Mouse (Mus musculus) embryonic facial prominence, embryonic 12.5 days (tissue): Measurements from ENCODE around the gene Olfr1337. TPM values are rescaled to one million over a fixed set of nuclear protein-coding genes. Genes with fewer than 3 reads are reported as not detected.
"Not testable (repeated sequence)": the region's sequence is repeated elsewhere in the genome, so short reads cannot be mapped to it uniquely, and the experiment has no call there.

Experiments used
- ATAC-seq: fragments of 200-750 bp; cut with Nextera tagmentation; 2 replicates; pipeline ENCODE4 v1.8.0; 2017; ENCODE audit not compliant: insufficient number of reproducible peaks, insufficient read depth, low FRiP score, low TSS enrichment
- H3K27ac ChIP-seq: fragments of 300-500 bp; sonication (generic); 2 replicates; pipeline ENCODE4 v1.5.1; 2016; ENCODE audit warnings: mild to moderate bottlenecking
- H3K27me3 ChIP-seq: fragments of 300-500 bp; sonication (generic); 2 replicates; pipeline ENCODE4 v1.6.1; 2016; ENCODE audit warnings: mild to moderate bottlenecking, moderate library complexity
- H3K36me3 ChIP-seq: fragments of 300-500 bp; sonication (generic); 2 replicates; pipeline ENCODE4 v1.6.1; 2016; ENCODE audit warnings: mild to moderate bottlenecking
- H3K4me1 ChIP-seq: fragments of 300-500 bp; sonication (generic); 2 replicates; pipeline ENCODE4 v1.6.1; 2016
- H3K4me2 ChIP-seq: fragments of 300-500 bp; sonication (generic); replicated peaks from 2 replicates; pipeline ENCODE4 v1.6.1; 2016; ENCODE audit warnings: mild to moderate bottlenecking, moderate library complexity
- H3K4me3 ChIP-seq: fragments of 300-500 bp; sonication (generic); 2 replicates; pipeline ENCODE4 v1.5.1; 2016; ENCODE audit warnings: mild to moderate bottlenecking
- H3K9ac ChIP-seq: fragments of 300-500 bp; sonication (generic); 2 replicates; pipeline ENCODE4 v1.6.1; 2016; ENCODE audit warnings: mild to moderate bottlenecking, moderate library complexity
- H3K9me3 ChIP-seq: fragments of 300-500 bp; sonication (generic); 2 replicates; pipeline ENCODE4 v1.6.1; 2016; ENCODE audit warnings: mild to moderate bottlenecking, moderate library complexity
- WGBS: fragments of 180-500 bp; shearing (Covaris S2); methylation state at CpG from one replicate; pipeline ENCODE4 v1.1.7; 2016; 5-methylcytosine and 5-hydroxymethylcytosine counted together
- polyA plus RNA-seq: library from polyadenylated mRNA; unstranded; fragments of >200 nt; fragmentation: Nextera tagmentation; extraction: Ambion mirVana; gene quantifications from 2 replicates; pipeline ENCODE4 v1.2.1, GENCODE M21; 2016

Olfr1337 gene
- polyA plus RNA-seq, result not detected in 2 replicates

DNA sequence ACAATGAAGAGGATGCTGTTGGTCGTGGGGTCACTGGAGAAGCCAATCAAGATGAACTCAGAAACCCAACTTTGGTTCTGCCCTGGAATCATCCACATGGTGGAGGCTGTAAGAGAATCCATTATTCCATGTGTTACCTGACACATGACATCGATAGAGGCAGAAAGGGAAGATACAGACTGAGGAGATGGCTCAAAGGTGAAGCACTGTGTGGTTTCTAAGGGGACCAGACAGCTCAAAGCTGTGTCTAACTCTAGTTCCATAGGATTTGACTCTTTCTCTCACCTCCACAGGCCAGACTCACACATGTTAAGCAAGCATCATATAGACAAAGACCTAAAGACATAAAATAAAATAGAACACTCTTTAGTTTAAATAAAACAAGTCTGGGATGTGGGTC lies at the start of gene Olfr1337:
Olfr1337 (minus strand) TSS at position 101 of the 400 bp plus-strand sequence.
- H3K27me3 ChIP-seq, result no peaks in the 10 kb centered on the region
- H3K36me3 ChIP-seq, result no peaks in the 10 kb centered on the region
- H3K4me1 ChIP-seq, result no peaks in the 10 kb centered on the region
- no peak within 1 kb of the TSS for H3K27ac ChIP-seq
- whole genome bisulfite sequencing, result 76% methylated on average over 2 of the region's 2 CpGs
- H3K4me3 ChIP-seq, result no peak within 1 kb of the TSS
- no peak within 1 kb of the TSS for H3K9ac ChIP-seq
- no peaks in the 10 kb centered on the region for H3K9me3 ChIP-seq
- no peak for ATAC-seq
- no peak within 1 kb of the TSS for H3K4me2 ChIP-seq

DNA sequence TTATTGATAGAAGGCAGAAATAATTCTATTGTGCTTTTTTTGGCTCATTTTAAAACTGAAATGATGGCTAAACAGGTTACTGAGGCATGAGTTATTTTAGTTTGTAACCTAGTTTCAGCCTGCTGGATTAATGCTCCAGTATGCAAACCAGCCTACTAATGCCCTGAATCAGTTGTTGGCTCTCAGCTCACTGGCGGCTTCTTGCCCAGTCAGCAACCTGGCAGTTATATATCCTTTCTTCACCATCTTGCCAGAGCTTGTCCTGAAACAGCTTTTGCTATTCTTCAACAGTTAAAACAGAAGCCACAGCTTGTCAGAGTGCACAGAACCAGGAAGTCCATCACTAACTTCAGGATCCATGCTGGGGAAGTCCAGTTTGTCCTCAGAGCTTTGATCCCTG lies 36.5 kb upstream of the Olfr1337 start:
- WGBS, result 90% methylated on average over 1 of the region's 1 CpGs
- no peak overlapping the region for H3K4me3 ChIP-seq
- ATAC-seq, result no peak

DNA sequence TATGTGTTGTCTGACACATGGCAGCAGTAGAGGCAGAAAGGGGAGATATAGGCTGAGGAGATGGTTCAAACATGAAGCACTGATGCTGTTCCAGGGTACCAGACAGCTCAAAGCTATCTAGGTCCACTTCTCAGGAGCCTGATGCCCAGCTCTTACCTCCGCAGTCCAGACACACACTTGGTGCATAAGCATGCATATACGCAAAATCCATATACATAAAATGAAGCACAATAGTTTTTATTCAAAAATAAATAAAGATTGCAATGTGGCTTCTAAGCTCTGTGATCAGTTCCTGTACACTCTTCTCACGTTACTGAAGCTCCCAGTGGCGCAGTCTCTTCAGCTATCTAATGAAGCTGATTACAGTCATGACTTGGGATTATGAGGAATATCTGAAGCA lies 27.5 kb upstream of the Olfr1337 start, which contains the start of gene Olfr1335:
Olfr1335 (minus strand) TSS at position 101 of the 400 bp plus-strand sequence.
- WGBS, result 85% methylated on average over 4 of the region's 4 CpGs
- no peaks in the 10 kb centered on the region for H3K4me1 ChIP-seq
- H3K9ac ChIP-seq, result no peak within 1 kb of the TSS
- H3K4me3 ChIP-seq, result no peak within 1 kb of the TSS
- ATAC-seq, result no peak
- no peaks in the 10 kb centered on the region for H3K9me3 ChIP-seq
- H3K27me3 ChIP-seq, result no peaks in the 10 kb centered on the region
- no peak within 1 kb of the TSS for H3K27ac ChIP-seq
- no peak within 1 kb of the TSS for H3K4me2 ChIP-seq
- no peaks in the 10 kb centered on the region for H3K36me3 ChIP-seq

More for the DNA sequence above, 36.5 kb upstream of the Olfr1337 start:
- no peak overlapping the region for H3K9ac ChIP-seq
- H3K27me3 ChIP-seq, result no peaks in the 10 kb centered on the region
- no peak overlapping the region for H3K27ac ChIP-seq
- no peaks in the 10 kb centered on the region for H3K9me3 ChIP-seq
- no peak overlapping the region for H3K4me2 ChIP-seq
- H3K4me1 ChIP-seq, result no peaks in the 10 kb centered on the region
- H3K36me3 ChIP-seq, result no peaks in the 10 kb centered on the region

DNA sequence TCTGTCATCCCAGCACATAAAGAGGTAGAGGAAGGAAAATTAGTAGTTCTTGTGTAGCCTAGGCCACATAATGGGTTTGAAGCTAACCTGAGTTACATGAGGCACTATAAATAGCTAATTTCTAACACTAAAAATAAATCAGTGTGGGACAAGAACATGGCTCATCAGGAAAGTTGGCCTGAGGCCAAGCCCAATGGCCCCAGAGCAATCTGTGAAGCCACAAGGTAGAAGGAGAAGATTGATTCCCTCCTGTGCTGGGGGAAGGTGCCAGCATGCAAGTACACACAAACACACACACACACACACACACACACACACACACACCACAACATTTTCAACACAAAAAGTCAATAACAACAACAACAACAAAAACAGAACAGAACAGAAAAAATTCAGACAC lies 10.4 kb upstream of the Olfr1337 start:
- not testable (repeated sequence) for H3K36me3 ChIP-seq, H3K4me2 ChIP-seq, H3K9ac ChIP-seq, H3K4me3 ChIP-seq, H3K27ac ChIP-seq, H3K4me1 ChIP-seq, H3K27me3 ChIP-seq, ATAC-seq, H3K9me3 ChIP-seq

DNA sequence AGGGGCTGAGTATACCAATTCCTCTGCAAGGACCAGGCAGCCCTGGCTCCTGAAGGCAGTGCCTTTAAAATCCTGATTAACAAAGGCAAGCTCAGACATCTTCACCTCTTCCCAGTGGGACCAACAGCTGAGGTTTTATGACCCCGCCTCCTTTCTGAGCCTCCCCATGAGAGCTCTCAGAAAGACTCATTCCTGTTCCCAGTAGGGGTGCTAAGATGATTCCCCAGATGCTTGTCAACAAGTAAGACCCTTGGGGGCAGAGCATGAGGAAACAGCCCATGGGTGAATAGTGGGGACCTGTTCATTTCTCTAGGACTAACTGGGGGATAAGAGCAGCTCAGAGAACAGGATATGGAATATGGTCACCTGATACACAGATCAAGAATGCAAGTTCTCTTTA lies 23.7 kb downstream of the Olfr1337 start, which contains the start of gene Olfr1338:
Olfr1338 (minus strand) TSS at position 101 of the 400 bp plus-strand sequence.
- Histone ChIP-seq H3K4me1 (no peaks in the 10 kb centered on the region), H3K27ac (no peak within 1 kb of the TSS), H3K4me3 (no peak within 1 kb of the TSS), H3K9me3 (no peaks in the 10 kb centered on the region), H3K36me3 (no peaks in the 10 kb centered on the region), H3K4me2 (no peak within 1 kb of the TSS), H3K27me3 (no peaks in the 10 kb centered on the region), H3K9ac (no peak within 1 kb of the TSS)
- ATAC-seq, result no peak
- WGBS, result 70% methylated on average over 1 of the region's 1 CpGs

DNA sequence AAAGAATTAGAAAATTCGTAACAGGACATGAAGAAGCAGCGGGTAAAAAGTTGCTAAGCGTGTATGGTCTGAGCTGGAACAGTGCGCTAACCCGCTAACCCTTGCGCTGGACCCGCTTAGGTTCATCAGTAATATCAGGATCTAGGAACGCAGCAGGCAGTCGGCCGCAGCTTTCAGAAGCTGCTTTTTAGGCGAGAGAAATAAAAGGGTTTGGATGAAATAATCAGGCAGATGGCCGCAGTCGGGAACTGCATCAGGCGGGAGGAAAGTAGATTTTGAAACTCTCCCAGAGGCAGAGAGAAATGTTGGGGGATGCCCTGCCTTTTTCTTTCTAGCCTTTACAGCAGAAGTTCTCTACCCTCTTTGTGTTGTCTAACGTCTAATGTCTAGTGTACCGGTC lies 40.5 kb downstream of the Olfr1337 start:
- Histone ChIP-seq H3K27me3 (peaks cover 23% of the 10 kb centered on the region), H3K4me3 (no peak overlapping the region), H3K27ac (no peak overlapping the region), H3K4me2 (no peak overlapping the region), H3K9ac (no peak overlapping the region), H3K9me3 (0 out of 2 replicates have a peak, but pooled peaks cover 3% of the 10 kb centered on the region), H3K36me3 (no peaks in the 10 kb centered on the region), H3K4me1 (no peaks in the 10 kb centered on the region)
- 5% methylated on average over 16 of the region's 16 CpGs for WGBS
- no peak for ATAC-seq

DNA sequence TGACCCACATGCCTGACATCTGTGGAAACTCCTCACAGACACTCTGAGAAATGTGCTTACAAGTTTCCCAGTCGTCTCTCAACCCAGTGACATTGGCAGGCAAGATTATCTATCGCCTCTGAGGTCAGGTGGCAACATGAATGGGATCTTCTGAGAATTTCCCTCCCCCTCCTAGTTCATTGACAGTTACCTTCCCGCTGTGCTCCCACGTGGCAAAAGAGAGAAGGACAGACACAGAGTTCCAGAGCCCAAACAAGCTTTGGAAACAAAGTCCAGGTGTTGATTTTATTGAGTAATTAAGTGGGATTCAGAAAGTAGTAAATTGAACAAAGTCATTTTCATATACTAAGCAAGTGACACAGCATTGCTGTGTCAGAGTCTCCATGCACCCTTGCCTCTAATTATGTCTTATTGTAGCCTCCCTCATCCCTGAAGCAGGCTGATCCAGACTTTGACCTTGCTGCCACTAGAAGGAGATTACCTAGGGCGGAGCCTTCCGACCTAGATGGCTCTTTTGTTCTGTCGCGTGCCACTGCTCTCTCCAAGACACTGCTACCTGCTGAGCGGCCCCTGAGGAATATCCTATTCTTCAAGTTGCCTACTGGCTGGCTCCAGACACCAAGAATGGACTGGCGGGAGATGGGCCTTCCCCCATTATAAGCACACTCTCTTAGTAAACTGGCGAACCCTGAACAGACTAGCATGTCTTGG lies 41.2 kb downstream of the Olfr1337 start:
- H3K27ac ChIP-seq, result no peak overlapping the region
- H3K4me3 ChIP-seq, result no peak overlapping the region
- no peaks in the 10 kb centered on the region for H3K36me3 ChIP-seq
- H3K9ac ChIP-seq, result no peak overlapping the region
- 0 out of 2 replicates have a peak, but pooled peaks cover under 1% of the 10 kb centered on the region for H3K9me3 ChIP-seq
- no peaks in the 10 kb centered on the region for H3K4me1 ChIP-seq
- WGBS, result 5% methylated on average over 11 of the region's 11 CpGs
- ATAC-seq, result no peak
- peaks cover 23% of the 10 kb centered on the region for H3K27me3 ChIP-seq
- no peak overlapping the region for H3K4me2 ChIP-seq

DNA sequence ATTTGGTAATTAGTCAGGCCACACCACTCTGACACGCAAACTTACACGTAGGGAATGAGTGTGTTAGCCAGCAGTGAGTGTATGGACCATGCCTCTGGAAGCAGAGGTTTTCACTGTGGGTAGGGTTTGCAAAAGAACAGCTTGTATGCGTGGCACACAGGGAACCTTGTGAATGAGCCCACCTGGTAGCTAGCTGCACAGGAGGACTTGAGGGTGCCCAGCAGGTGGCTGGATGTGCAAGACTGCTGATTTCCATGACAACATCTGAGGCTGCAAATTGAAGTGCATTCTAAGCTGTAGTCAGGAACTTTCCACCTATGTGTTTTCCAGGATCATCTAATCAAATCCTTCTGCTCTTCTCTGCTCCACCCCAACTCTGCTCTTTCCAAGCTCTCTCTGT lies 42.8 kb downstream of the Olfr1337 start:
- H3K4me2 ChIP-seq, result no peak overlapping the region
- no peaks in the 10 kb centered on the region for H3K9me3 ChIP-seq
- H3K36me3 ChIP-seq, result no peaks in the 10 kb centered on the region
- no peak overlapping the region for H3K9ac ChIP-seq
- 65% methylated on average over 3 of the region's 3 CpGs for WGBS
- H3K4me3 ChIP-seq, result no peak overlapping the region
- no peaks in the 10 kb centered on the region for H3K4me1 ChIP-seq
- no peak for ATAC-seq
- H3K27ac ChIP-seq, result no peak overlapping the region
- H3K27me3 ChIP-seq, result peaks cover 23% of the 10 kb centered on the region

DNA sequence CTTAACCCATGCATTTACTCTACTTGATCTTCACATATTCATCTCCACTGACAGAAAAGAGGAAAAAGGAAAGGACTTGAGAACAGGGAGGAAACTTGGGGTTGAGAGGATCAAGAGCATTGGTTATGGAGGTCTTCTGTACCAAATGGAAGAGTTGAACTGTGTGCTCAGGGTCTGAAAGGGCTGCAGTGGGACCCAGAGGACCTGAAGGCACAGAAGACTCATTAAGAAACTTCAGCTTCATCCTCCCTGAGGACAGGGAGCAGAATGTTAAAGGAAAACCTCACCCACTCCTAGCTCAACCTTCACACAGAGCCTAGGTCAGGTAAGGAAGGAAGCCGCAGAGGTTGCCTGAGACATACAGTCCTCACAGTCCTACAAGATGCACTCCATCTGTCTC lies 50.5 kb downstream of the Olfr1337 start, which contains the start of gene Olfr1339:
Olfr1339 (plus strand) TSS at position 301 of the 400 bp plus-strand sequence.
- H3K9ac ChIP-seq, result no peak within 1 kb of the TSS
- WGBS, result 94% methylated on average over 1 of the region's 1 CpGs
- no peaks in the 10 kb centered on the region for H3K4me1 ChIP-seq
- H3K9me3 ChIP-seq, result no peaks in the 10 kb centered on the region
- no peak within 1 kb of the TSS for H3K4me2 ChIP-seq
- no peak within 1 kb of the TSS for H3K4me3 ChIP-seq
- no peak for ATAC-seq
- H3K27ac ChIP-seq, result no peak within 1 kb of the TSS
- H3K27me3 ChIP-seq, result no peaks in the 10 kb centered on the region
- H3K36me3 ChIP-seq, result no peaks in the 10 kb centered on the region

Other genes starting within 250 kb of the Olfr1337 start
- 0.80 and 0.87 TPM in 2 replicates for gene Tmem125, start 238.5 kb downstream of the Olfr1337 start, polyA plus RNA-seq
- gene Cfap57, start 161.8 kb downstream of the Olfr1337 start, polyA plus RNA-seq, result 0.41 and 0.46 TPM in 2 replicates
- 154 and 165 TPM in 2 replicates for gene Ebna1bp2, start 161.8 kb downstream of the Olfr1337 start, polyA plus RNA-seq
- gene Olfr62, start 123.6 kb downstream of the Olfr1337 start, polyA plus RNA-seq, result not detected in 2 replicates
- gene Olfr1342, start 89.8 kb downstream of the Olfr1337 start, polyA plus RNA-seq, result 0.05 and 0.20 TPM in 2 replicates
- not detected in 2 replicates for gene Olfr1341, start 79.1 kb downstream of the Olfr1337 start, polyA plus RNA-seq
- not detected in 2 replicates for gene Olfr1340, start 62.4 kb downstream of the Olfr1337 start, polyA plus RNA-seq
- not detected in 2 replicates for gene Olfr1339, start 50.4 kb downstream of the Olfr1337 start, polyA plus RNA-seq
- gene Olfr1338, start 23.8 kb downstream of the Olfr1337 start, polyA plus RNA-seq, result not detected in 2 replicates
- gene Olfr1335, start 27.4 kb upstream of the Olfr1337 start, polyA plus RNA-seq, result not detected in 2 replicates
- gene Olfr1333, start 53.7 kb upstream of the Olfr1337 start, polyA plus RNA-seq, result not detected in 2 replicates
- not detected in 2 replicates for gene Olfr1331, start 82.1 kb upstream of the Olfr1337 start, polyA plus RNA-seq
- gene Olfr1330, start 106.0 kb upstream of the Olfr1337 start, polyA plus RNA-seq, result not detected in 2 replicates
- not detected in 2 replicates for gene Olfr1329, start 134.9 kb upstream of the Olfr1337 start, polyA plus RNA-seq
- gene Olfr1328, start 156.0 kb upstream of the Olfr1337 start, polyA plus RNA-seq, result not detected in 2 replicates
- gene Lao1, start 179.0 kb upstream of the Olfr1337 start, polyA plus RNA-seq, result not detected in 2 replicates